Mouse (Mus musculus) hindbrain, embryonic 14.5 days (tissue): ENCODE measurements around the gene Stox1. TPM values are rescaled to one million over a fixed set of nuclear protein-coding genes. Genes with fewer than 3 reads are reported as not detected.
"Not testable (repeated sequence)": the region's sequence is repeated elsewhere in the genome, so short reads cannot be mapped to it uniquely, and the experiment has no call there.

Experiments
- ATAC-seq: fragments of 200-750 bp; cut with Nextera tagmentation; 2 replicates; pipeline ENCODE4 v1.8.0; 2017; ENCODE audit warnings: moderate number of reproducible peaks, mild to moderate bottlenecking, moderate TSS enrichment, moderate library complexity; ENCODE audit not compliant: low FRiP score
- DNase-seq: peaks from one replicate; pipeline ENCODE4 v3.0.0-alpha.2; 2015; ENCODE audit warnings: low spot score
- H3K27ac ChIP-seq: fragments of 300-500 bp; sonication (generic); 2 replicates; pipeline ENCODE4 v1.5.1; 2014; ENCODE audit warnings: mild to moderate bottlenecking, moderate library complexity
- H3K27me3 ChIP-seq: fragments of 300-500 bp; sonication (generic); 2 replicates; pipeline ENCODE4 v1.6.1; 2014; ENCODE audit warnings: mild to moderate bottlenecking, low read length, mixed read lengths; ENCODE audit not compliant: control insufficient read depth, insufficient read depth
- H3K36me3 ChIP-seq: fragments of 300-500 bp; sonication (generic); replicated peaks from 2 replicates; pipeline ENCODE4 v1.6.1; 2014; ENCODE audit not compliant: control insufficient read depth, insufficient read depth
- H3K4me1 ChIP-seq: fragments of 300-500 bp; sonication (generic); replicated peaks from 2 replicates; pipeline ENCODE4 v1.6.1; 2014; ENCODE audit warnings: antibody characterized with exemption, low read length, mixed read lengths; ENCODE audit not compliant: control insufficient read depth, insufficient read depth
- H3K4me2 ChIP-seq: fragments of 300-500 bp; sonication (generic); replicated peaks from 2 replicates; pipeline ENCODE4 v1.6.1; 2014; ENCODE audit warnings: mild to moderate bottlenecking, moderate library complexity
- H3K4me3 ChIP-seq: fragments of 300-500 bp; sonication (generic); replicated peaks from 2 replicates; pipeline ENCODE4 v1.5.1; 2014; ENCODE audit warnings: mild to moderate bottlenecking, low read length
- H3K9ac ChIP-seq: fragments of 300-500 bp; sonication (generic); 2 replicates; pipeline ENCODE4 v1.6.1; 2014
- H3K9me3 ChIP-seq: fragments of 300-500 bp; sonication (generic); 2 replicates; pipeline ENCODE4 v1.6.1; 2016; ENCODE audit warnings: low read length; ENCODE audit not compliant: control insufficient read depth
- WGBS: fragments of 180-500 bp; shearing (Covaris S2); extraction: QIAGEN DNeasy Blood & Tissue Kit; methylation state at CpG from one replicate; pipeline ENCODE4 v1.1.7; 2014; 5-methylcytosine and 5-hydroxymethylcytosine counted together
- polyA plus RNA-seq: library from polyadenylated mRNA; unstranded; fragments of >200 nt; fragmentation: Nextera tagmentation; extraction: Ambion mirVana; gene quantifications from 2 replicates; pipeline ENCODE4 v1.2.1, GENCODE M21; 2014

The Stox1 gene
- 4.3 and 5.2 TPM in 2 replicates for polyA plus RNA-seq

DNA sequence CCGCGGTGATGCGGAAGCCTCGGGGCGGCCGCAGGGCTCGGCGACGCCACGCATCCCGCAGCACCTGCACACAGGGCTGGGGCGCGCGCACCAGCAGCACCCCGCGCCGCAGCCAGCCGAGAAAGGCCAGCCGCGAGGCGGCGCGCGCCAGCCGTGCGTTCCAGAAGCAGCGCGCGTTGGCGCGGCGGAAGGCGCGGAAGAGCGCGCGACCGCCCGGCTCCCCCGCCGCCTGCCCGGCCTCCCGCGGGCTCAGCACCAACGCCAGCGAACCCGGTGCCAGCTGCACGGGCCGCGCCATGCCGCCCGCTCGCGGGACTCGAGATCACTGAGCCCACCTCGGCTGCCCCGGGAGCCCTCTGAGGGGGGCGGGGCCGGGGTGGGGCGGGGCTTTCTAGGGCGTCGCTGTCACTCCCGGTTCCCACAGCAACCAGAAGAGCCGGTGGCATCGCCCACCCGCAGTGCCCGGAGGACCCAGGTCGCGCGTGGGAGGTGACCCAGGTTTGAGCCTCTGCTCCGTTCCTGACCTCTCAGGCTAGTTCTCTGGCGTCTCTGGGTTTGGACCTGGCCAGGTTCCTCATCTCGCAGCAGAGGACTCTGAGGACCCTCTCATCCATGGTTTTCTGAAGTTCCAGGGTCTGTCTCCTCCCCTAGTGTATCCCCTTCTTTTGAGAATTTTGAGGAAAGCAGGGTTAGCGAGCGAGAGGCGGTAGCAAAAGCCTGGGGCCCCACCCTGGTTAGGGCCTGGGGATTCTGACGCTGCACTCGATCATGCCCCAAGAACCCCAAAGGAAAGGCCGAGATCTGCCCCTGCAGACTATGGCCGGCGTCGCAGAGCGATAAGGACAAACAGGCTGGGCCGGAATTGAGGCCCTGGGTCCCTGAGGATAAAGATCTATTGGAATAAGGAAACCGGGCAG is at the start of gene Stox1:
TSS of gene Stox1 (minus strand) at position 358 of the 917 bp plus-strand sequence.
- Histone ChIP-seq H3K9ac (peak within 1 kb of the TSS; percentile 69), H3K4me1 (no peaks in the 10 kb centered on the region), H3K4me2 (peak within 1 kb of the TSS; percentile 85), H3K4me3 (peak within 1 kb of the TSS; percentile 67), H3K9me3 (no peaks in the 10 kb centered on the region), H3K36me3 (no peaks in the 10 kb centered on the region), H3K27me3 (peaks cover 14% of the 10 kb centered on the region; the same call in 1 of the 2 replicates), H3K27ac (peak within 1 kb of the TSS; percentile 33; the same call in 1 of the 2 replicates)
- 2% methylated on average over 79 of the region's 85 CpGs for WGBS
- peak; percentile 91 for ATAC-seq
- peak; percentile 82 for DNase-seq

DNA sequence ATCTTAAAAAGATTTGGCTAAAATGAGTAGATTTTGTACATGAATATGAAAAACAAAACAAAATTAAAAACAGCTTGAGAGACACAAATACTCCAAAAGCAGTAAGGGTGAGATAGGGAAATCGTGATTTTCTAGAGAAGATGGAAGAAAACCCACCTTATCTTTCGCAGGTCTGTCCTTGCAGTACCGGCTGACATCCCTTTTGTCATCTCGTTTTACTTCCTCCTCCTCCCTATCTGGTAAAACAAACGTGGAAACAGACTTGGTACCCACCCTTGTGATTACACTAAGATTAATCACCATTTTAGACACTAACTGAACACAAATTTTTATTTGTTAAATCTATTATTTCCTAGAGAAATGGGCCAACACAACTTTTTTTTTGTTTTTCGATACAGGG is 24.9 kb upstream of the Stox1 start:
- Histone ChIP-seq H3K9ac (no peak overlapping the region), H3K4me2 (no peak overlapping the region), H3K27ac (no peak overlapping the region), H3K4me3 (no peak overlapping the region), H3K27me3 (no peaks in the 10 kb centered on the region), H3K36me3 (peaks cover 99% of the 10 kb centered on the region), H3K9me3 (no peaks in the 10 kb centered on the region), H3K4me1 (no peaks in the 10 kb centered on the region)
- no peak for DNase-seq
- no peak for ATAC-seq
- 91% methylated on average over 6 of the region's 6 CpGs for WGBS

- 62% methylated on average over 4 of the region's 4 CpGs for WGBS
- peak overlapping the region; percentile 29 for H3K27ac ChIP-seq
These were observed 14.2 kb upstream of the Stox1 start for GRCm38 (mm10) chr10:62739961-62740737.

GRCm38 (mm10) chr10:62736965-62737688 is 11.2 kb upstream of the Stox1 start:
- no peaks in the 10 kb centered on the region for H3K4me1 ChIP-seq
- H3K36me3 ChIP-seq, result peaks cover 26% of the 10 kb centered on the region
- ATAC-seq (no peak), DNase-seq (no peak)
- no peak overlapping the region for H3K4me2 ChIP-seq
- H3K9me3 ChIP-seq, result no peaks in the 10 kb centered on the region
- no peak overlapping the region for H3K4me3 ChIP-seq
- no peaks in the 10 kb centered on the region for H3K27me3 ChIP-seq
- no peak overlapping the region for H3K27ac ChIP-seq
- WGBS, result 39% methylated on average over 4 of the region's 4 CpGs
- H3K9ac ChIP-seq, result no peak overlapping the region

More at GRCm38 (mm10) chr10:62739961-62740737, 14.2 kb upstream of the Stox1 start:
- Histone ChIP-seq H3K36me3 (peaks cover 50% of the 10 kb centered on the region), H3K9me3 (no peaks in the 10 kb centered on the region), H3K27me3 (no peaks in the 10 kb centered on the region), H3K4me2 (no peak overlapping the region), H3K4me1 (no peaks in the 10 kb centered on the region), H3K4me3 (no peak overlapping the region), H3K9ac (no peak overlapping the region)
- ATAC-seq, result peak; percentile 55; the same call in 1 of the 2 replicates
- DNase-seq, result peak; percentile 65

GRCm38 (mm10) chr10:62730826-62731225 is 4.9 kb upstream of the Stox1 start:
- H3K4me1 ChIP-seq, result no peaks in the 10 kb centered on the region
- H3K9ac ChIP-seq, result no peak overlapping the region
- H3K27ac ChIP-seq, result no peak overlapping the region
- H3K27me3 ChIP-seq, result no peaks in the 10 kb centered on the region
- ATAC-seq, result no peak
- H3K36me3 ChIP-seq, result no peaks in the 10 kb centered on the region
- WGBS, result 79% methylated on average over 10 of the region's 10 CpGs
- no peaks in the 10 kb centered on the region for H3K9me3 ChIP-seq
- H3K4me3 ChIP-seq, result no peak overlapping the region
- DNase-seq, result no peak
- H3K4me2 ChIP-seq, result no peak overlapping the region

- WGBS, result 33% methylated on average over 7 of the region's 7 CpGs
- DNase-seq (no peak), ATAC-seq (no peak)
- H3K4me1 ChIP-seq, result no peaks in the 10 kb centered on the region
- no peaks in the 10 kb centered on the region for H3K36me3 ChIP-seq
- H3K4me3 ChIP-seq, result 0 out of 2 replicates have a peak overlapping the region, but pooled peaks have one; percentile 67
- H3K9ac ChIP-seq, result no peak overlapping the region
- H3K27me3 ChIP-seq, result peaks cover 14% of the 10 kb centered on the region; the same call in 1 of the 2 replicates
- H3K27ac ChIP-seq, result no peak overlapping the region
- H3K9me3 ChIP-seq, result no peaks in the 10 kb centered on the region
- peak overlapping the region; percentile 85 for H3K4me2 ChIP-seq
These were observed 992 bp downstream of the Stox1 start for GRCm38 (mm10) chr10:62724936-62725335.

DNA sequence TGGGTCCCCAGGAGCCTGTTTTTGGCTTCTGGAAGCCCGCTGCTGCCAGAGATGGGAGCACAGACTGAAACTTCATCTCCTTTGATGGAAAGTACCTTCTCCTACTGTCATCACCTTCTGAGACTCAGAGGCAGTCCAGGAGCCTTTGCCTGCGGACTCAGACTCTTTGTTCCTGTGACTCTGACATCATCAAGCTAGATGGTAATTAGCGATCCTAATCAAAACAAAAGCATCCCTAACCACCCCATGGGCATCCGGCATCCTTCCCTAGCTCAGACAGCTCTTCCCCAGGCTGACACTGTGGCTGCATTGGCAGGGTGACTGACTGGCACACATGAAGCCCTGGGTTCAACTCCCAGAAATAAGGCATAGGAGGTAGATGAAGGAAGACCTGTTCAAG is 3.2 kb downstream of the Stox1 start:
- WGBS, result 24% methylated on average over 4 of the region's 4 CpGs

DNA sequence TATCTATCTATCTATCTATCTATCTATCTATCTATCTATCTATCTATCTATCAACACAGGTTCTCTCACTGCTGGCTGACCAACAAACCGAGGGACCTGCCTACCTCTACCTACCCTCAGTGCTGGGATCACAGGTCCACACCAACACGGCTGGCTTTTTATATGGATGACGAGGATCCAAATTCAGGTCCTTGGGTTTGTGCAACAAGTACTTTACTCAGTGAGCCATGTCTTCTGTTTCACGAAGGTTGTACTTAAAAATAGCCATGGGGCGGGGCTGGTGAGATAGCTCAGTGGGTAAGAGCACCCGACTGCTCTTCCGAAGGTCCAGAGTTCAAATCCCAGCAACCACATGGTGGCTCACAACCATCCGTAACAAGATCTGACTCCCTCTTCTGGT is 5.4 kb downstream of the Stox1 start:
- not testable (repeated sequence) for H3K4me3 ChIP-seq, DNase-seq, H3K4me2 ChIP-seq, H3K27ac ChIP-seq, H3K4me1 ChIP-seq, H3K36me3 ChIP-seq, H3K9ac ChIP-seq, H3K9me3 ChIP-seq, ATAC-seq
- peaks cover 14% of the 10 kb centered on the region; the same call in 1 of the 2 replicates for H3K27me3 ChIP-seq
- 92% methylated on average over 7 of the region's 8 CpGs for WGBS

More for the DNA sequence above, 3.2 kb downstream of the Stox1 start:
- no peaks in the 10 kb centered on the region for H3K9me3 ChIP-seq
- H3K27ac ChIP-seq, result no peak overlapping the region
- peaks cover 14% of the 10 kb centered on the region; the same call in 1 of the 2 replicates for H3K27me3 ChIP-seq
- no peaks in the 10 kb centered on the region for H3K4me1 ChIP-seq
- DNase-seq (no peak), ATAC-seq (no peak)
- no peak overlapping the region for H3K4me3 ChIP-seq
- H3K4me2 ChIP-seq, result no peak overlapping the region
- no peaks in the 10 kb centered on the region for H3K36me3 ChIP-seq
- H3K9ac ChIP-seq, result no peak overlapping the region
